Mouse (Mus musculus) NIH3T3 (cell line): ENCODE measurements at regions not wholly inside any gene's neighbourhood (a gene's known extent, or its start where the extent isn't known, plus 50 kb on each side); places are given as distances from the start of the nearest gene placed in this dataset.
A peak's percentile ranks its signal among the peaks of the same experiment; 100 is the strongest.

Experiments
- DNase-seq: peaks from one replicate; pipeline ENCODE4 v3.0.0-alpha.2; 2012; ENCODE audit warnings: low read depth

- no peak for DNase-seq
Observed at GRCm38 (mm10) chr9:31794911-31795310, 118.4 kb downstream of the Barx2 start.

- no peak for DNase-seq
Observed at GRCm38 (mm10) chr9:31775956-31776355, 137.3 kb downstream of the Barx2 start.

- no peak for DNase-seq
Observed at GRCm38 (mm10) chr9:31765401-31765800, 147.9 kb downstream of the Barx2 start.

GRCm38 (mm10) chr9:31757894-31758561, 155.2 kb downstream of the Barx2 start:
- DNase-seq, result no peak

GRCm38 (mm10) chr9:31730443-31730842, 182.8 kb downstream of the Barx2 start:
- no peak for DNase-seq

- peak; percentile 1 for DNase-seq
Observed at GRCm38 (mm10) chr9:31719309-31719708, 194.0 kb downstream of the Barx2 start.

- DNase-seq, result no peak
Observed at GRCm38 (mm10) chr9:31710022-31710421, 203.2 kb downstream of the Barx2 start.

GRCm38 (mm10) chr9:31706688-31707087, 206.6 kb downstream of the Barx2 start:
- DNase-seq, result no peak

GRCm38 (mm10) chr9:31690921-31691475, 222.3 kb downstream of the Barx2 start:
- DNase-seq, result no peak

- no peak for DNase-seq
Observed at GRCm38 (mm10) chr9:31688398-31688705, 224.1 kb upstream of the Tmem45b start.

GRCm38 (mm10) chr9:31687686-31688397, 223.6 kb upstream of the Tmem45b start:
- no peak for DNase-seq

GRCm38 (mm10) chr9:31686466-31686865, 222.2 kb upstream of the Tmem45b start:
- no peak for DNase-seq

- DNase-seq, result no peak
Observed at GRCm38 (mm10) chr9:31684812-31685188, 220.5 kb upstream of the Tmem45b start.

- DNase-seq, result no peak
Observed at GRCm38 (mm10) chr9:31684099-31684811, 220.0 kb upstream of the Tmem45b start.

- DNase-seq, result no peak
Observed at GRCm38 (mm10) chr9:31683302-31684081, 219.2 kb upstream of the Tmem45b start.

- no peak for DNase-seq
Observed at GRCm38 (mm10) chr9:31682893-31683292, 218.6 kb upstream of the Tmem45b start.

- DNase-seq, result no peak
Observed at GRCm38 (mm10) chr9:31677150-31677549, 212.9 kb upstream of the Tmem45b start.

- DNase-seq, result no peak
Observed at GRCm38 (mm10) chr9:31659026-31659425, 194.8 kb upstream of the Tmem45b start.

GRCm38 (mm10) chr9:31657612-31658011, 193.3 kb upstream of the Tmem45b start:
- no peak for DNase-seq

- peak; percentile 3 for DNase-seq
Observed at GRCm38 (mm10) chr9:31656676-31657075, 192.4 kb upstream of the Tmem45b start.

- DNase-seq, result peak; percentile 11
Observed at GRCm38 (mm10) chr9:31654747-31655146, 190.5 kb upstream of the Tmem45b start.

GRCm38 (mm10) chr9:31654213-31654612, 190.0 kb upstream of the Tmem45b start:
- DNase-seq, result no peak
